Mouse (Mus musculus): Measurements from ENCODE around the gene Vgll4. TPM values are rescaled to one million over a fixed set of nuclear protein-coding genes. Genes with fewer than 3 reads are reported as not detected.

Vgll4 gene
- total and polyA plus RNA-seq, 2 experiments from 2014 or later, result 49.4 to 85.4 TPM

GRCm38 (mm10) chr6:114842131-114842530 is 127.7 kb downstream of the Vgll4 start:
- Histone ChIP-seq H3K27ac (peak overlapping the region; percentile 5; the same call in 1 of the 2 replicates), H3K4me2 (ENCODE audit: low read depth, low read length) (no peak overlapping the region), H3K4me1 (ENCODE audit: insufficient read depth, low read length) (0 out of 2 replicates have a peak, but pooled peaks cover 6% of the 10 kb centered on the region), H3K36me3 (ENCODE audit: insufficient read depth, low read length) (no peaks in the 10 kb centered on the region), H3K4me3 (ENCODE audit: low read length) (no peak overlapping the region), H3K9me3 (ENCODE audit: low read length) (no peaks in the 10 kb centered on the region), H3K27me3 (ENCODE audit: insufficient read depth, low read length) (no peaks in the 10 kb centered on the region), H3K9ac (replicated peaks; ENCODE audit: low read length) (no peak overlapping the region)
- ATAC-seq (no peak), DNase-seq (ENCODE audit: low spot score) (no peak)
- TF ChIP-seq CTCF (IDR thresholded peaks at IDR 0.05; ENCODE audit: low read depth), result no peak
- WGBS, result 47% methylated on average over 3 of the region's 3 CpGs

GRCm38 (mm10) chr6:114840012-114840411 is 129.8 kb downstream of the Vgll4 start:
- no peaks in the 10 kb centered on the region for H3K9me3 ChIP-seq (ENCODE audit: low read length)
- no peak overlapping the region for H3K4me2 ChIP-seq (ENCODE audit: low read depth, low read length)
- WGBS, result 87% methylated on average over 7 of the region's 7 CpGs
- DNase-seq (ENCODE audit: low spot score), result no peak
- TF ChIP-seq CTCF (IDR thresholded peaks at IDR 0.05; ENCODE audit: low read depth), result no peak
- H3K27ac ChIP-seq, result no peak overlapping the region
- no peak overlapping the region for H3K4me3 ChIP-seq (ENCODE audit: low read length)
- no peak for ATAC-seq
- H3K36me3 ChIP-seq (ENCODE audit: insufficient read depth, low read length), result no peaks in the 10 kb centered on the region
- no peak overlapping the region for H3K9ac ChIP-seq (replicated peaks; ENCODE audit: low read length)
- no peaks in the 10 kb centered on the region for H3K27me3 ChIP-seq (ENCODE audit: insufficient read depth, low read length)
- H3K4me1 ChIP-seq (ENCODE audit: insufficient read depth, low read length), result 0 out of 2 replicates have a peak, but pooled peaks cover 3% of the 10 kb centered on the region

GRCm38 (mm10) chr6:114838872-114839271 is 130.9 kb downstream of the Vgll4 start:
- H3K27ac ChIP-seq, result no peak overlapping the region
- no peak for TF ChIP-seq CTCF (IDR thresholded peaks at IDR 0.05; ENCODE audit: low read depth)
- no peaks in the 10 kb centered on the region for H3K27me3 ChIP-seq (ENCODE audit: insufficient read depth, low read length)
- H3K9me3 ChIP-seq (ENCODE audit: low read length), result no peaks in the 10 kb centered on the region
- 92% methylated on average over 4 of the region's 4 CpGs for WGBS
- H3K4me2 ChIP-seq (ENCODE audit: low read depth, low read length), result no peak overlapping the region
- 0 out of 2 replicates have a peak, but pooled peaks cover 9% of the 10 kb centered on the region for H3K4me1 ChIP-seq (ENCODE audit: insufficient read depth, low read length)
- ATAC-seq (no peak), DNase-seq (ENCODE audit: low spot score) (no peak)
- H3K36me3 ChIP-seq (ENCODE audit: insufficient read depth, low read length), result no peaks in the 10 kb centered on the region
- H3K4me3 ChIP-seq (ENCODE audit: low read length), result no peak overlapping the region
- no peak overlapping the region for H3K9ac ChIP-seq (replicated peaks; ENCODE audit: low read length)

GRCm38 (mm10) chr6:114836433-114836832 is 133.4 kb downstream of the Vgll4 start:
- Histone ChIP-seq H3K9me3 (ENCODE audit: low read length) (no peaks in the 10 kb centered on the region), H3K9ac (replicated peaks; ENCODE audit: low read length) (no peak overlapping the region), H3K36me3 (ENCODE audit: insufficient read depth, low read length) (no peaks in the 10 kb centered on the region), H3K4me2 (ENCODE audit: low read depth, low read length) (no peak overlapping the region), H3K27ac (no peak overlapping the region), H3K4me3 (ENCODE audit: low read length) (no peak overlapping the region), H3K4me1 (ENCODE audit: insufficient read depth, low read length) (0 out of 2 replicates have a peak, but pooled peaks cover 9% of the 10 kb centered on the region), H3K27me3 (ENCODE audit: insufficient read depth, low read length) (no peaks in the 10 kb centered on the region)
- no peak for ATAC-seq
- TF ChIP-seq CTCF (IDR thresholded peaks at IDR 0.05; ENCODE audit: low read depth), result no peak
- WGBS, result 80% methylated on average over 3 of the region's 3 CpGs
- no peak for DNase-seq (ENCODE audit: low spot score)

- peak; percentile 50; the same call in 1 of the 2 replicates for ATAC-seq
- no peak for TF ChIP-seq CTCF (IDR thresholded peaks at IDR 0.05; ENCODE audit: low read depth)
Observed at GRCm38 (mm10) chr6:114835752-114836151, 134.0 kb downstream of the Vgll4 start.

GRCm38 (mm10) chr6:114835344-114835743 is 134.4 kb downstream of the Vgll4 start:
- Histone ChIP-seq H3K27ac (no peak overlapping the region), H3K4me2 (ENCODE audit: low read depth, low read length) (no peak overlapping the region), H3K4me1 (ENCODE audit: insufficient read depth, low read length) (0 out of 2 replicates have a peak, but pooled peaks cover 9% of the 10 kb centered on the region), H3K9ac (replicated peaks; ENCODE audit: low read length) (no peak overlapping the region), H3K36me3 (ENCODE audit: insufficient read depth, low read length) (no peaks in the 10 kb centered on the region), H3K4me3 (ENCODE audit: low read length) (no peak overlapping the region), H3K27me3 (ENCODE audit: insufficient read depth, low read length) (no peaks in the 10 kb centered on the region), H3K9me3 (ENCODE audit: low read length) (no peaks in the 10 kb centered on the region)
- DNase-seq (ENCODE audit: low spot score), result no peak
- WGBS, result 62% methylated on average over 7 of the region's 7 CpGs
- ATAC-seq, result no peak
- no peak for TF ChIP-seq CTCF (IDR thresholded peaks at IDR 0.05; ENCODE audit: low read depth)

More at GRCm38 (mm10) chr6:114835752-114836151, 134.0 kb downstream of the Vgll4 start:
- no peak for DNase-seq (ENCODE audit: low spot score)
- H3K27ac ChIP-seq, result no peak overlapping the region
- H3K4me1 ChIP-seq (ENCODE audit: insufficient read depth, low read length), result 0 out of 2 replicates have a peak, but pooled peaks cover 9% of the 10 kb centered on the region
- no peaks in the 10 kb centered on the region for H3K9me3 ChIP-seq (ENCODE audit: low read length)
- H3K36me3 ChIP-seq (ENCODE audit: insufficient read depth, low read length), result no peaks in the 10 kb centered on the region
- no peak overlapping the region for H3K4me2 ChIP-seq (ENCODE audit: low read depth, low read length)
- 78% methylated on average over 1 of the region's 1 CpGs for WGBS
- no peak overlapping the region for H3K4me3 ChIP-seq (ENCODE audit: low read length)
- H3K9ac ChIP-seq (replicated peaks; ENCODE audit: low read length), result no peak overlapping the region
- H3K27me3 ChIP-seq (ENCODE audit: insufficient read depth, low read length), result no peaks in the 10 kb centered on the region

GRCm38 (mm10) chr6:114833791-114834346 is 135.9 kb downstream of the Vgll4 start:
- H3K4me3 ChIP-seq (ENCODE audit: low read length), result no peak overlapping the region
- TF ChIP-seq CTCF (IDR thresholded peaks at IDR 0.05; ENCODE audit: low read depth), result no peak
- no peaks in the 10 kb centered on the region for H3K36me3 ChIP-seq (ENCODE audit: insufficient read depth, low read length)
- H3K4me1 ChIP-seq (ENCODE audit: insufficient read depth, low read length), result 0 out of 2 replicates have a peak, but pooled peaks cover 9% of the 10 kb centered on the region
- 75% methylated on average over 4 of the region's 4 CpGs for WGBS
- H3K27ac ChIP-seq, result no peak overlapping the region
- no peak for DNase-seq (ENCODE audit: low spot score)
- no peak overlapping the region for H3K4me2 ChIP-seq (ENCODE audit: low read depth, low read length)
- H3K27me3 ChIP-seq (ENCODE audit: insufficient read depth, low read length), result no peaks in the 10 kb centered on the region
- no peak overlapping the region for H3K9ac ChIP-seq (replicated peaks; ENCODE audit: low read length)
- no peaks in the 10 kb centered on the region for H3K9me3 ChIP-seq (ENCODE audit: low read length)
- no peak for ATAC-seq

All from hindbrain, postnatal 0 days (tissue).